Mouse (Mus musculus) midbrain, postnatal 0 days (tissue): ENCODE results near the gene Dbndd2. TPM values are rescaled to one million over a fixed set of nuclear protein-coding genes. Genes with fewer than 3 reads are reported as not detected.

Experiments used
- ATAC-seq: fragments of 200-750 bp; cut with Nextera tagmentation; 2 replicates; pipeline ENCODE4 v1.8.0; 2017; ENCODE audit warnings: moderate number of reproducible peaks, mild to moderate bottlenecking, moderate TSS enrichment, moderate library complexity; ENCODE audit not compliant: low FRiP score
- DNase-seq: peaks from one replicate; pipeline ENCODE4 v3.0.0-alpha.2; 2015; ENCODE audit warnings: low spot score
- H3K27ac ChIP-seq: fragments of 300-500 bp; sonication (generic); 2 replicates; pipeline ENCODE4 v1.5.1; 2014; ENCODE audit warnings: low read depth, mild to moderate bottlenecking, low read length, mixed read lengths
- H3K27me3 ChIP-seq: fragments of 300-500 bp; sonication (generic); 2 replicates; pipeline ENCODE4 v1.6.1; 2014; ENCODE audit warnings: low read length, control low read depth, mixed read lengths; ENCODE audit not compliant: insufficient read depth
- H3K36me3 ChIP-seq: fragments of 300-500 bp; sonication (generic); 2 replicates; pipeline ENCODE4 v1.6.1; 2014; ENCODE audit warnings: low read length, control low read depth, mixed read lengths; ENCODE audit not compliant: insufficient read depth
- H3K4me1 ChIP-seq: fragments of 300-500 bp; sonication (generic); 2 replicates; pipeline ENCODE4 v1.6.1; 2014; ENCODE audit warnings: mild to moderate bottlenecking, control low read depth, antibody characterized with exemption, low read length, mixed read lengths; ENCODE audit not compliant: insufficient read depth
- H3K4me2 ChIP-seq: fragments of 300-500 bp; sonication (generic); 2 replicates; pipeline ENCODE4 v1.6.1; 2014; ENCODE audit warnings: low read depth, mild to moderate bottlenecking, low read length, mixed read lengths; ENCODE audit not compliant: poor library complexity, severe bottlenecking
- H3K4me3 ChIP-seq: fragments of 300-500 bp; sonication (generic); 2 replicates; pipeline ENCODE4 v1.5.1; 2014; ENCODE audit warnings: low read depth, mild to moderate bottlenecking, low read length, moderate library complexity
- H3K9ac ChIP-seq: fragments of 300-500 bp; sonication (generic); replicated peaks from 2 replicates; pipeline ENCODE4 v1.6.1; 2014; ENCODE audit warnings: mild to moderate bottlenecking, low read length, moderate library complexity, mixed read lengths; ENCODE audit not compliant: poor library complexity, severe bottlenecking
- H3K9me3 ChIP-seq: fragments of 300-500 bp; sonication (generic); 2 replicates; pipeline ENCODE4 v1.6.1; 2016; ENCODE audit warnings: low read length, control low read depth
- CTCF ChIP-seq: IDR thresholded peaks from 2 replicates; pipeline ENCODE4 v1.5.1; 2016; ENCODE audit warnings: antibody characterized with exemption, mild to moderate bottlenecking
- WGBS: fragments of 180-500 bp; shearing (Covaris S2); extraction: QIAGEN DNeasy Blood & Tissue Kit; methylation state at CpG from one replicate; pipeline ENCODE4 v1.1.7; 2014; 5-methylcytosine and 5-hydroxymethylcytosine counted together
- polyA plus RNA-seq: library from polyadenylated mRNA; unstranded; fragments of >200 nt; fragmentation: Nextera tagmentation; extraction: Ambion mirVana; gene quantifications from 2 replicates; pipeline ENCODE4 v1.2.1, GENCODE M21; 2015
- total RNA-seq: library from RNA; depleted of rRNA; stranded (reverse); fragments of >200 nt; gene quantifications from 2 replicates; pipeline ENCODE4 v1.2.3, GENCODE M21; 2014

Gene Dbndd2
- total and polyA plus RNA-seq, 2 experiments from 2014 or later, result 25.4 to 26.7 TPM

- Histone ChIP-seq H3K27me3 (peaks cover 14% of the 10 kb centered on the region; the same call in 1 of the 2 replicates), H3K4me3 (no peak overlapping the region), H3K27ac (no peak overlapping the region), H3K9me3 (no peaks in the 10 kb centered on the region), H3K4me1 (peaks cover 6% of the 10 kb centered on the region; the same call in 1 of the 2 replicates), H3K4me2 (no peak overlapping the region), H3K36me3 (no peaks in the 10 kb centered on the region), H3K9ac (no peak overlapping the region)
- 88% methylated on average over 2 of the region's 2 CpGs for WGBS
- DNase-seq (no peak), ATAC-seq (no peak)
- TF ChIP-seq CTCF, result no peak
These were observed 41.2 kb upstream of the Dbndd2 start for GRCm38 (mm10) chr2:164444701-164445100.

GRCm38 (mm10) chr2:164445399-164446085 lies 40.4 kb upstream of the Dbndd2 start:
- 81% methylated on average over 3 of the region's 3 CpGs for WGBS
- H3K36me3 ChIP-seq, result no peaks in the 10 kb centered on the region
- DNase-seq, result no peak
- no peak overlapping the region for H3K4me2 ChIP-seq
- H3K4me3 ChIP-seq, result no peak overlapping the region
- no peak for ATAC-seq
- H3K27ac ChIP-seq, result no peak overlapping the region
- no peak overlapping the region for H3K9ac ChIP-seq
- no peak for TF ChIP-seq CTCF
- H3K27me3 ChIP-seq, result peaks cover 12% of the 10 kb centered on the region; the same call in 1 of the 2 replicates
- H3K9me3 ChIP-seq, result 0 out of 2 replicates have a peak, but pooled peaks cover 4% of the 10 kb centered on the region
- peaks cover 6% of the 10 kb centered on the region; the same call in 1 of the 2 replicates for H3K4me1 ChIP-seq

GRCm38 (mm10) chr2:164446086-164446469 lies 39.8 kb upstream of the Dbndd2 start:
- WGBS, result 84% methylated on average over 3 of the region's 3 CpGs
- no peak for ATAC-seq
- Histone ChIP-seq H3K4me2 (no peak overlapping the region), H3K27me3 (peaks cover 12% of the 10 kb centered on the region; the same call in 1 of the 2 replicates), H3K4me3 (no peak overlapping the region), H3K4me1 (peaks cover 6% of the 10 kb centered on the region; the same call in 1 of the 2 replicates), H3K36me3 (no peaks in the 10 kb centered on the region), H3K9me3 (0 out of 2 replicates have a peak, but pooled peaks cover 4% of the 10 kb centered on the region), H3K9ac (no peak overlapping the region), H3K27ac (no peak overlapping the region)
- no peak for DNase-seq
- TF ChIP-seq CTCF, result no peak

GRCm38 (mm10) chr2:164448140-164448539 lies 37.8 kb upstream of the Dbndd2 start:
- no peak overlapping the region for H3K9ac ChIP-seq
- 94% methylated on average over 1 of the region's 1 CpGs for WGBS
- TF ChIP-seq CTCF, result no peak

GRCm38 (mm10) chr2:164448921-164449320 lies 37.0 kb upstream of the Dbndd2 start:
- H3K27ac ChIP-seq, result no peak overlapping the region
- 0 out of 2 replicates have a peak, but pooled peaks cover 4% of the 10 kb centered on the region for H3K9me3 ChIP-seq
- ATAC-seq, result no peak
- no peaks in the 10 kb centered on the region for H3K27me3 ChIP-seq
- DNase-seq, result no peak
- no peak overlapping the region for H3K4me2 ChIP-seq
- 77% methylated on average over 5 of the region's 5 CpGs for WGBS
- no peaks in the 10 kb centered on the region for H3K36me3 ChIP-seq
- H3K4me1 ChIP-seq, result no peaks in the 10 kb centered on the region
- TF ChIP-seq CTCF, result no peak
- no peak overlapping the region for H3K4me3 ChIP-seq
- no peak overlapping the region for H3K9ac ChIP-seq

More at GRCm38 (mm10) chr2:164448140-164448539, 37.8 kb upstream of the Dbndd2 start:
- Histone ChIP-seq H3K4me2 (no peak overlapping the region), H3K27me3 (no peaks in the 10 kb centered on the region), H3K9me3 (0 out of 2 replicates have a peak, but pooled peaks cover 4% of the 10 kb centered on the region), H3K36me3 (no peaks in the 10 kb centered on the region), H3K27ac (no peak overlapping the region), H3K4me3 (no peak overlapping the region), H3K4me1 (no peaks in the 10 kb centered on the region)
- no peak for DNase-seq
- ATAC-seq, result no peak

- Histone ChIP-seq H3K9me3 (0 out of 2 replicates have a peak, but pooled peaks cover 4% of the 10 kb centered on the region), H3K9ac (no peak overlapping the region), H3K27ac (no peak overlapping the region), H3K4me1 (no peaks in the 10 kb centered on the region), H3K4me2 (no peak overlapping the region), H3K27me3 (no peaks in the 10 kb centered on the region), H3K4me3 (no peak overlapping the region), H3K36me3 (no peaks in the 10 kb centered on the region)
- no peak for TF ChIP-seq CTCF
- ATAC-seq (no peak), DNase-seq (no peak)
- WGBS, result 89% methylated on average over 14 of the region's 14 CpGs
These were observed 36.4 kb upstream of the Dbndd2 start for GRCm38 (mm10) chr2:164449341-164450042.
